Mouse (Mus musculus): Measurements from ENCODE around the gene Cerk. TPM values are rescaled to one million over a fixed set of nuclear protein-coding genes. Genes with fewer than 3 reads are reported as not detected.
"Not testable (repeated sequence)": the region's sequence is repeated elsewhere in the genome, so short reads cannot be mapped to it uniquely, and the experiment has no call there.

Cerk gene
- polyA plus RNA-seq, 1 experiment from 2014 or later: 64.4 TPM

DNA sequence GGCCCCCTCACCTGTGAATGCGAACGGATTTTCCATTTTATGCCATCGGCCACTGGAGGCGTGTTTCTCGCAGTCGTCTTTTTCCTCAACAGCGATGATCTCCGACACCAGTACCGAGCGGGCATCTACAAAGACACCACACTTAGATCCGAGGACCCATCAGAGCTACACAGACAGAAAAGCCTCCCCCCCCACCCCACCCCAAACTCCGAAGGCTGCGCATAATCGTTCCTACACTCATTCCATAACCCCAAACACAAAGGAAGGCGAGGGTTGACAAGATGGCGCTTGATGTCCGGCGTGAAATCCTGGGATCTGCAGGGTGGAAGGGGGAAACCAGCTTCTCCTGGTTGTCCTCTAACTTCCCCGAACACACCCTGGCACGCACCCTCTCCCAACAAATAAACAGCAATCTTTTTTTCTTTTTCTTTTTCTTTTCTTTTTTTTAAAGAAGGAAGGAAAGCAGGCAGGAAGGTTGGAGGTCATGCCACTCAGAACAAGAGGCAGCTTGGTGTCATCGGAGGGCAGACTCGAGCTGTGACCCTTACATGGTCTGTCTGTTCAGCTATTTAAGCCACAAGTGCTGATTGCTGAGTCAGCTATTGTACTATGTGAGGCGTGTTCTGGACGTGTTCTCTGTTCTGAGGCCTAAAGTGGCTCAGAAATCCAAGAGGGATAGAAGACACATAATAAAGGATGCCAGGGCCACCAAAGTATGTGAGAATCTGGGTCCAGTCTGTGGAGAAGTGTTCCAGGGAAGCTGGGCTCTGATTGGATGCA lies 19.9 kb downstream of the Cerk start:
- peak; percentile 1 for DNase-seq (ENCODE audit: low spot score)

GRCm38 (mm10) chr15:86164718-86165345 lies 21.1 kb downstream of the Cerk start:
- peak; percentile 1 for DNase-seq (ENCODE audit: low spot score)

- not testable (repeated sequence) for DNase-seq (ENCODE audit: low spot score)
Measured at GRCm38 (mm10) chr15:86161800-86162199, 24.1 kb downstream of the Cerk start.

DNA sequence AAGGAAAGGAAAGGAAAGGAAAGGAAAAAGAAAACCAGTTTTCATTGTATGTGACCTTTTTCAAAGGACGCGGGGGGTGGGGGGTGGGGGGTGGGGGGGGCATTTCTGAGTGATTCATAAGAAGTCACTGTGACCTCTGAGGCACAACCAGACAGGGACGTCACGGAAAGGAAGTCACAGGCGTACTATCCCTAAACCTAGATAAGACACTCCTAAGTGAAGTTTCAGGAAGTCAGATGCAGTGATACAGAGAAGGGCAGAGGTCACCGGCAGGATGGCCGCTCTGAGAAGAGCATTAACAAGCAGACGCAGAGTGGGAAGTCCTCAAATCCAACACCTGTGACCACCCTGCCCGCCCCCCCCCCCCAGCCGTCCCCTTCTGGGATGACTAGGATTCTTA lies 25.0 kb downstream of the Cerk start:
- no peak for DNase-seq (ENCODE audit: low spot score)

DNA sequence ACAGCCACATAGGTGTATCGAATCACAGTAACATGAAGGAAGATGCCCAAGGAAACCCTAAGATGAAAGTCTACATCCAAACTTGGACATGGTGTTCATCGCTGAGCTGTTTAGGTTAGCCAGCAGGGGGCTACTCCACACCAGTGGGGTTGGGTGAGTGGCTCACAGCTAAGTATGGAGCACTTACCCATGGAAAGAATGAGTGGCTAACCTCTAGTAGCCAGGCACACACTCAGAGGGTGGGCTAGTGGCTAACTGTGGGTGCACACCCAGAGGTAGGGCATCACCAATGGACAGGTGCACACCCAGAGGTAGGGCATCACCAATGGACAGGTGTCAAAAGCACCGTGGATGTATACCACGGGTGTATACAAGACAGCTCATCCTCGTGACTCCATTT lies 26.2 kb downstream of the Cerk start:
- DNase-seq (ENCODE audit: low spot score): peak; percentile 24

DNA sequence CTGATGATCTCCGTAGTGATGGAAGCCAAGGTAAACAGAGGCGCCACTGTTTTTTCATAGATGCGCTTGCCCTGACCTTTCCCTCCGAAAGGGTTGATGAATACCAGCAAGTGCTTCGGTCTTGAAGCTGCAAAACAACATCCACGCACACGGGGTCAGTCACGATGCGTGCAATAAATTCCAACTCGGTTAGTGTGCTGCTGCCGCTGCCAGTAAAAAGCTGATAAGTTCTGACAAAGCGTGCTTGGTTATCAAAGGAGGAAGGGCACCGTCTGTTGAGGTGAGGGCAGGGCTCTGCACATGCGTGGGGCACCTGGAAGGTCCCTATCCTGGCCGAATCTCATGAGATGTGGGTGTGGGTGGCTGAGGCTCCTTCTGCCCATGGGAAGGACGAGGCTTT lies 26.8 kb downstream of the Cerk start:
- DNase-seq (ENCODE audit: low spot score): no peak

GRCm38 (mm10) chr15:86156492-86156891 lies 29.4 kb downstream of the Cerk start:
- DNase-seq (ENCODE audit: low spot score): no peak

DNA sequence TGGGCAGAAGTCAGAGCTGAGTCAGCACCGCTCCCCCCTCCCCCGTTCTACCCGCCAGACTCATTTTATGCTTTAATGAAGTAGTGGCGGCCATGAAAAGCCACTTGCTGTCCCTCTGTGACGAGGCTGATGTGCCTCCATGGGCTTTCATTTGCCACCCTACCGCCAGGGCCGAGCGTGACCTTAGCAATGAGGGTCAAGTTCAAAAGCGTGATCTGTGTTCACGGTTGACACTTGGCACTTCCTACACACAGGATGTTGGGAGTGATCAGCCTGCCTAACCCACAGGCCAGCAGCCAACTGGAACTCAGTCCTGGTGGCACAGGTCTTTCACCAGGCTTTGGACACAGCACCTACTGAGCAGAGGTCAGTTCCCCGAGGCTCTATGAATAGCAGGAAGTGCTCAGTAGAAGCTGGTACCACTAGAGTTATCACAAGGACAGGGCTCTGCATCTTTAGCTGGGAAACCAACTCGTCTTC lies 32.4 kb downstream of the Cerk start:
- DNase-seq (ENCODE audit: low spot score): no peak

GRCm38 (mm10) chr15:86150593-86150992 lies 35.3 kb downstream of the Cerk start:
- DNase-seq (ENCODE audit: low spot score): no peak

DNA sequence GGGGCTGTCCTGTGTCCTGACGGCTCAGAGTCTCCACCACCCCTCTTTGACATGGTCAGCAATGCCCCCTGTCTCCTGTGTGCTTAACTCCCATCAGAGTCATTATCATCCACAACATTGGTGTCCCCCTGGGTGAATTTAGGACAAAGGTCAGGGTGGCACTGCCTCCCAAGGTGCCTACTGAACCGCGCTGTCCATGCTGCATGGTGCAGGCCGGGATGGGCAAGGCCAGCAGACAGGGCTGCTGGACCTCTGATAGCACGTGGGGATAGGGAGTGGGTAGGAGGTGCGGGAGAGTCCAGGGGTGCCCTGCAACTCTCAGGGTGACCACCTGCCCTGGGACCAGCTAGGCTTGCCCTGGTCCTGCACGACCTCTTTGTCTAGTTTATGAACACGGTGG lies 39.0 kb downstream of the Cerk start:
- no peak for DNase-seq (ENCODE audit: low spot score)

DNA sequence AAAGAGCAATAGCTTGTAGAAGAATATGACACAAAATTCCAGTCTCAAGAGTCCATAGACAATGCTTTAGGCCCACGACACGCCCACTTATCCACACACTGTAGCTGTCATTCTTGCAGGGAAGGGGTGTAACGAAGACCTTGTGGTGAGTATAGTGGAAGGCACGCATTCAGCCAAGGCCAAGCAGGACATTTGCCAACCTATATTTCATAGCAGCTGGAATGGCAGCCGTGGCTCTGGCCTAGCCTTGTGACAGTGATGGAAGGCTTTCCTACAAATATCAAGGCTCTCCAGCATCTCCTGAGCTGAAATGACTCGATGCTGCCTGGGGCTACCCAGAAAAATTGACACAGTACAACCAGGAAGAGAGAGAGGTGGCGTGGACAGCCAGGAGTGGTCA lies 40.9 kb downstream of the Cerk start:
- no peak for DNase-seq (ENCODE audit: low spot score)

- no peak for DNase-seq (ENCODE audit: low spot score)
Measured at GRCm38 (mm10) chr15:86144577-86144976, 41.4 kb downstream of the Cerk start.

DNA sequence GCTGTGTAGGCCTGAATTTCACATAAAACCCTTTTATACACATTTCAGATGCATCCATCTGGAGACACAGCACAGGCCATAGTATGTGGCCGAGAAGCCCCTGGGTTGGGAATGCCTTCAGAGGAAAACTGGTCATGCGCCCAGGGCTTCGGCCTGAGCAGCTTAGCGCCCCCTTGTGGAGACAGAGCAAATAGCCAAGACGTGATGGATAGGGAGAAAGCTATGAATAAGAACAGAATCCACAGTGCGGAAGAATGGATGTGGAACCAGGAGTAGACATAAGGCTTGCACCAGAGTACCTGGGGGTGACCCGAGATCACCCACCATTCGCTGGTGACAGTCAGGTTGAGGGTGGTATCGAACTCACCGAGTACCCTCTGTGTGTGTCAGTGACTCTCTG lies 45.6 kb downstream of the Cerk start:
- DNase-seq (ENCODE audit: low spot score): peak; percentile 54

GRCm38 (mm10) chr15:86137638-86138037 lies 48.3 kb downstream of the Cerk start:
- peak; percentile 57 for DNase-seq (ENCODE audit: low spot score)

GRCm38 (mm10) chr15:86134941-86135783 lies 50.8 kb downstream of the Cerk start:
- peak; percentile 78 for DNase-seq (ENCODE audit: low spot score)

GRCm38 (mm10) chr15:86130657-86131056 lies 55.3 kb downstream of the Cerk start:
- no peak for DNase-seq (ENCODE audit: low spot score)

DNA sequence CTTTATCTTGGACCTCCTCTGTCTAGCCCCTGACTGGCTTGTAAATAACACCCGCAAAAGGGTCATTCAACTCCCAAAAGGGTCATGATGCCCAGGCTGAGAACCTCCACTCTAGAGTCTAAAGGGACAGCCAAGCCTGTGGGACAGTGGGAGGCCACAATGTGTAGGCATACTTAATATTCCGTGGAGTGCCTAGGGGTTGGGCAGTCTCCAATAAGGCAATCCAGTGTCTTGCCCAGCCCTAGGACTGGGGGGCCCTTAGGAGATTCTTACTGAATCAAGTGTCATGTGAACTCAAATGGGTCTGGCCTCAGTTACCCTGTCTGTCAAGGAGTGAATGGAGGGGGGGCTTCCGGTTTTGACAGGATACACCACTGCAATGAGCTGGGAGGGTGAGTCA lies 56.9 kb downstream of the Cerk start:
- no peak for DNase-seq (ENCODE audit: low spot score)

DNA sequence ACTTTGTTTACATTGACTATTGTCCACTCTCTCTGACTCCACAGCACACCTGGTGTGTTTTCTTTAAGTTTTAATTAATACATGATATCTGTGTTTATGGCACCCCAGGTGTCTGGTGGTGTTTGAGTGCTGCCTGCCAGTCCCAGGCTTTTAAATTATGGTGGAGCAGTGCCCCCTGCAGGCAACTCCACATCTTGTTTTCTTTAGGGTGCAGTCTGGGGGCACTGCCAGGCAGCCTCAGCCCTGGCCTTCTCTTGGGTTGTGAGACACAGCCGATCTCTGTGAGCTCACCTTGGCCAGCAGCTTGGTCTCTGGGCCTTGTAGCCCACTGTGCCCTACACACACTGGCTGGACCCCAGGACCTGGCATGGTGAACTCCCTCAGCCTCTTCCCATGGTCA lies 61.6 kb downstream of the Cerk start:
- DNase-seq (ENCODE audit: low spot score): peak; percentile 86

- DNase-seq (ENCODE audit: low spot score): no peak
Measured at GRCm38 (mm10) chr15:86123409-86123808, 62.5 kb downstream of the Cerk start.

- no peak for DNase-seq (ENCODE audit: low spot score)
Measured at GRCm38 (mm10) chr15:86122261-86122949, 63.5 kb downstream of the Cerk start.

GRCm38 (mm10) chr15:86119186-86119585 lies 66.8 kb downstream of the Cerk start:
- DNase-seq (ENCODE audit: low spot score): no peak
